In genomic region chr7:49065621-49066475, GRCm38 (mm10) we compare ENCODE assay signal across 11 mouse cellular contexts.
A peak's percentile ranks its signal among the peaks of the same experiment; 100 is the strongest.
DNase-seq lines count a peak whose midpoint lies in the region; ATAC-seq and TF ChIP-seq lines count a peak whose summit lies in the region.
"Had no signal": no experiment of that assay in that cellular context is flagged by ENCODE, and none has a peak within 500 bp of the region (broad histone marks: within the 10 kb centered on the region; RNA-seq: fewer than 3 reads in every experiment).

No protein-coding gene starts in this region.

- H3K27ac ChIP-seq in ES-Bruce4 (ENCODE audit: insufficient read depth, low read length) = no peak overlapping the region
- H3K27ac ChIP-seq in kidney, embryonic 16.5 days (ENCODE audit: low read length) = peak overlapping the region; percentile 39; the same call in 1 of the 2 replicates
- peak overlapping the region; percentile 58; the same call in 1 of the 2 replicates for H3K27ac ChIP-seq in neural tube, embryonic 12.5 days
- H3K27ac ChIP-seq: embryonic facial prominence, embryonic 12.5 days; limb, embryonic 13.5 days; stomach, embryonic 15.5 days had no signal

- no peak for DNase-seq in cerebellum, postnatal 4 days (ENCODE audit: low spot score in 2 of 2)
- peak; percentile 61 for DNase-seq in embryo, embryonic 10 days (ENCODE audit: low spot score)
- no peak for DNase-seq in thymus, postnatal 25 days
- DNase-seq in right cerebral cortex, postnatal 10 days (ENCODE audit: low spot score in 2 of 2) = no peak

- no peaks in the 10 kb centered on the region for H3K4me1 ChIP-seq in ES-Bruce4 (ENCODE audit: control insufficient read depth, insufficient read depth, low read length)
- H3K4me1 ChIP-seq in kidney, embryonic 16.5 days (ENCODE audit: insufficient read depth, low read length) = no peaks in the 10 kb centered on the region
- peaks cover 69% of the 10 kb centered on the region for H3K4me1 ChIP-seq in neural tube, embryonic 12.5 days
- H3K4me1 ChIP-seq: embryonic facial prominence, embryonic 12.5 days; stomach, embryonic 15.5 days had no signal

- ATAC-seq in cerebellum, adult (ENCODE audit: insufficient number of reproducible peaks, low FRiP score, low TSS enrichment) = peak; percentile 81
- ATAC-seq in kidney, embryonic 16.5 days (ENCODE audit: low FRiP score, low TSS enrichment) = peak; percentile 52; the same call in 1 of the 2 replicates
- peak; percentile 66 for ATAC-seq in neural tube, embryonic 12.5 days (ENCODE audit: low FRiP score, low read depth)

- H3K9me3 ChIP-seq in ES-Bruce4 (replicated peaks; ENCODE audit: control insufficient read depth, insufficient read depth, low read length, poor library complexity, severe bottlenecking) = no peaks in the 10 kb centered on the region
- no peaks in the 10 kb centered on the region for H3K9me3 ChIP-seq in kidney, embryonic 16.5 days (ENCODE audit: low read length)
- no peaks in the 10 kb centered on the region for H3K9me3 ChIP-seq in neural tube, embryonic 12.5 days
- H3K9me3 ChIP-seq: embryonic facial prominence, embryonic 12.5 days; limb, embryonic 13.5 days; stomach, embryonic 15.5 days had no signal

- TF ChIP-seq EP300 in ES-Bruce4 (IDR thresholded peaks at IDR 0.05; ENCODE audit: insufficient read depth, low read depth, low read length) = no peak

- H3K4me2 ChIP-seq in kidney, embryonic 16.5 days (replicated peaks; ENCODE audit: low read depth, low read length) = no peak overlapping the region
- no peak overlapping the region for H3K4me2 ChIP-seq in neural tube, embryonic 12.5 days (replicated peaks)
- H3K4me2 ChIP-seq: embryonic facial prominence, embryonic 12.5 days; limb, embryonic 13.5 days; stomach, embryonic 15.5 days had no signal

- no peak overlapping the region for H3K9ac ChIP-seq in ES-Bruce4 (ENCODE audit: low read depth, poor library complexity, severe bottlenecking)
- no peak overlapping the region for H3K9ac ChIP-seq in kidney, embryonic 16.5 days (replicated peaks; ENCODE audit: low read length)
- H3K9ac ChIP-seq in neural tube, embryonic 12.5 days = no peak overlapping the region
- H3K9ac ChIP-seq: embryonic facial prominence, embryonic 12.5 days; limb, embryonic 13.5 days; stomach, embryonic 15.5 days had no signal

- 48% methylated on average over 9 of the region's 9 CpGs for WGBS in kidney, embryonic 16.5 days
- WGBS in neural tube, embryonic 12.5 days = 21% methylated on average over 9 of the region's 9 CpGs

- H3K36me3 ChIP-seq in ES-Bruce4 (ENCODE audit: control insufficient read depth, insufficient read depth, low read length, poor library complexity, severe bottlenecking) = no peaks in the 10 kb centered on the region
- no peaks in the 10 kb centered on the region for H3K36me3 ChIP-seq in kidney, embryonic 16.5 days (ENCODE audit: insufficient read depth, low read length)
- no peaks in the 10 kb centered on the region for H3K36me3 ChIP-seq in neural tube, embryonic 12.5 days
- H3K36me3 ChIP-seq: embryonic facial prominence, embryonic 12.5 days; limb, embryonic 13.5 days; stomach, embryonic 15.5 days had no signal

- no peak for TF ChIP-seq POLR2A in ES-Bruce4 (IDR thresholded peaks at IDR 0.05; ENCODE audit: insufficient read depth, low read length)

- peak; percentile 29 for TF ChIP-seq CTCF in ES-Bruce4 (IDR thresholded peaks at IDR 0.05; ENCODE audit: low read depth, low read length)

- no peaks in the 10 kb centered on the region for H3K27me3 ChIP-seq in ES-Bruce4 (ENCODE audit: control insufficient read depth, insufficient read depth, low read length, poor library complexity, severe bottlenecking)
- H3K27me3 ChIP-seq in kidney, embryonic 16.5 days (ENCODE audit: insufficient read depth, low read length) = no peaks in the 10 kb centered on the region
- H3K27me3 ChIP-seq in neural tube, embryonic 12.5 days (replicated peaks) = no peaks in the 10 kb centered on the region
- H3K27me3 ChIP-seq: embryonic facial prominence, embryonic 12.5 days; stomach, embryonic 15.5 days had no signal

- no peak overlapping the region for H3K4me3 ChIP-seq in ES-Bruce4 (ENCODE audit: low read depth, low read length)
- H3K4me3 ChIP-seq in kidney, embryonic 16.5 days (ENCODE audit: low read length) = no peak overlapping the region
- H3K4me3 ChIP-seq in neural tube, embryonic 12.5 days = no peak overlapping the region
- H3K4me3 ChIP-seq: embryonic facial prominence, embryonic 12.5 days; limb, embryonic 13.5 days; stomach, embryonic 15.5 days had no signal
